In genomic region chr17:48935201-48935600, GRCm38 (mm10) we compare ENCODE assay signal across 13 mouse cellular contexts. TPM values are rescaled to one million over a fixed set of nuclear protein-coding genes. Genes with fewer than 3 reads are reported as not detected.
A peak's percentile ranks its signal among the peaks of the same experiment; 100 is the strongest.
DNase-seq lines count a peak whose midpoint lies in the region; ATAC-seq and TF ChIP-seq lines count a peak whose summit lies in the region.
"Had no signal": no experiment of that assay in that cellular context is flagged by ENCODE, and none has a peak within 500 bp of the region (broad histone marks: within the 10 kb centered on the region; RNA-seq: fewer than 3 reads in every experiment).

No protein-coding gene starts in this region.

- no peak for TF ChIP-seq POLR2A in kidney, adult 2 months (IDR thresholded peaks at IDR 0.05; ENCODE audit: low read depth, low read length)

- WGBS in forebrain, embryonic 13.5 days = 87% methylated on average over 8 of the region's 8 CpGs
- 91% methylated on average over 8 of the region's 8 CpGs for WGBS in forebrain, embryonic 10.5 days
- WGBS in kidney, adult 2 months = 40% methylated on average over 8 of the region's 8 CpGs
- WGBS in kidney, embryonic 14.5 days = 17% methylated on average over 8 of the region's 8 CpGs
- WGBS in kidney, embryonic 16.5 days = 21% methylated on average over 8 of the region's 8 CpGs
- 76% methylated on average over 8 of the region's 8 CpGs for WGBS in neural tube, embryonic 15.5 days

- H3K4me2 ChIP-seq in forebrain, embryonic 13.5 days = peak overlapping the region; percentile 84
- H3K4me2 ChIP-seq in kidney, embryonic 14.5 days (replicated peaks; ENCODE audit: low read depth, low read length) = no peak overlapping the region
- no peak overlapping the region for H3K4me2 ChIP-seq in kidney, embryonic 16.5 days (replicated peaks; ENCODE audit: low read depth, low read length)
- H3K4me2 ChIP-seq in neural tube, embryonic 15.5 days = peak overlapping the region; percentile 79
- H3K4me2 ChIP-seq: limb, embryonic 12.5 days had no signal

- no peak for TF ChIP-seq CTCF in kidney, adult 2 months (conservative IDR thresholded peaks at IDR 0.05; ENCODE audit: insufficient read depth, insufficient read length, low read depth, low read length)

- peaks cover 30% of the 10 kb centered on the region for H3K4me1 ChIP-seq in forebrain, embryonic 13.5 days
- peaks cover 40% of the 10 kb centered on the region for H3K4me1 ChIP-seq in forebrain, embryonic 10.5 days
- no peaks in the 10 kb centered on the region for H3K4me1 ChIP-seq in kidney, adult 2 months (ENCODE audit: control insufficient read depth, insufficient read depth, low read length)
- peaks cover 9% of the 10 kb centered on the region; the same call in 1 of the 2 replicates for H3K4me1 ChIP-seq in kidney, embryonic 14.5 days (ENCODE audit: control insufficient read depth, insufficient read depth, low read length)
- H3K4me1 ChIP-seq in kidney, embryonic 16.5 days (ENCODE audit: insufficient read depth, low read length) = peaks cover 35% of the 10 kb centered on the region
- H3K4me1 ChIP-seq in neural tube, embryonic 15.5 days = peaks cover 40% of the 10 kb centered on the region

- ATAC-seq in forebrain, embryonic 13.5 days = no peak
- no peak for ATAC-seq in kidney, embryonic 14.5 days (ENCODE audit: low FRiP score, low TSS enrichment)
- no peak for ATAC-seq in kidney, embryonic 16.5 days (ENCODE audit: low FRiP score, low TSS enrichment)
- no peak for ATAC-seq in neural tube, embryonic 15.5 days (ENCODE audit: low FRiP score)

- H3K4me3 ChIP-seq in forebrain, embryonic 13.5 days = no peak overlapping the region
- H3K4me3 ChIP-seq in forebrain, embryonic 10.5 days = no peak overlapping the region
- H3K4me3 ChIP-seq in kidney, adult 2 months (ENCODE audit: insufficient read depth, low read depth, low read length) = no peak overlapping the region
- no peak overlapping the region for H3K4me3 ChIP-seq in kidney, embryonic 14.5 days (ENCODE audit: low read length)
- H3K4me3 ChIP-seq in kidney, embryonic 16.5 days (ENCODE audit: low read length) = no peak overlapping the region
- peak overlapping the region; percentile 73 for H3K4me3 ChIP-seq in neural tube, embryonic 15.5 days (replicated peaks)
- H3K4me3 ChIP-seq: limb, embryonic 12.5 days had no signal

- H3K9ac ChIP-seq in forebrain, embryonic 13.5 days = no peak overlapping the region
- H3K9ac ChIP-seq in kidney, embryonic 14.5 days (ENCODE audit: low read depth, low read length) = no peak overlapping the region
- H3K9ac ChIP-seq in kidney, embryonic 16.5 days (replicated peaks; ENCODE audit: low read length) = 0 out of 2 replicates have a peak overlapping the region, but pooled peaks have one; percentile 16
- no peak overlapping the region for H3K9ac ChIP-seq in neural tube, embryonic 15.5 days (replicated peaks)
- H3K9ac ChIP-seq: limb, embryonic 12.5 days had no signal

- H3K36me3 ChIP-seq in forebrain, embryonic 13.5 days (ENCODE audit: poor library complexity, severe bottlenecking) = no peaks in the 10 kb centered on the region
- H3K36me3 ChIP-seq in forebrain, embryonic 10.5 days (replicated peaks) = no peaks in the 10 kb centered on the region
- no peaks in the 10 kb centered on the region for H3K36me3 ChIP-seq in kidney, adult 2 months (ENCODE audit: control insufficient read depth, insufficient read depth, low read length)
- no peaks in the 10 kb centered on the region for H3K36me3 ChIP-seq in kidney, embryonic 14.5 days (ENCODE audit: control insufficient read depth, insufficient read depth, low read length)
- no peaks in the 10 kb centered on the region for H3K36me3 ChIP-seq in kidney, embryonic 16.5 days (ENCODE audit: insufficient read depth, low read length)
- H3K36me3 ChIP-seq in neural tube, embryonic 15.5 days = no peaks in the 10 kb centered on the region
- H3K36me3 ChIP-seq: limb, embryonic 12.5 days had no signal

- H3K27ac ChIP-seq in forebrain, embryonic 13.5 days = no peak overlapping the region
- H3K27ac ChIP-seq in forebrain, embryonic 10.5 days = no peak overlapping the region
- no peak overlapping the region for H3K27ac ChIP-seq in kidney, adult 2 months (ENCODE audit: insufficient read depth, low read depth, low read length)
- no peak overlapping the region for H3K27ac ChIP-seq in kidney, embryonic 14.5 days (ENCODE audit: low read depth, low read length)
- H3K27ac ChIP-seq in kidney, embryonic 16.5 days (ENCODE audit: low read length) = peak overlapping the region; percentile 29; the same call in 1 of the 2 replicates
- no peak overlapping the region for H3K27ac ChIP-seq in neural tube, embryonic 15.5 days (replicated peaks)
- H3K27ac ChIP-seq: limb, embryonic 12.5 days had no signal

- no peak for DNase-seq in forebrain, embryonic 10.5 days (ENCODE audit: extremely low spot score, low spot score)
- DNase-seq in kidney, adult 2 months = peak; percentile 52
- no peak for DNase-seq in urinary bladder, postnatal 4 days (ENCODE audit: low spot score in 2 of 2)
- no peak for DNase-seq in adrenal gland, postnatal 10 days
- DNase-seq: cerebellum, adult 11 months; thymus, adult 18-20 months had no signal

- no peaks in the 10 kb centered on the region for H3K9me3 ChIP-seq in forebrain, embryonic 13.5 days (replicated peaks)
- no peaks in the 10 kb centered on the region for H3K9me3 ChIP-seq in forebrain, embryonic 10.5 days
- no peaks in the 10 kb centered on the region for H3K9me3 ChIP-seq in kidney, embryonic 14.5 days (ENCODE audit: control insufficient read depth, low read length)
- H3K9me3 ChIP-seq in kidney, embryonic 16.5 days (ENCODE audit: low read length) = no peaks in the 10 kb centered on the region
- no peaks in the 10 kb centered on the region for H3K9me3 ChIP-seq in neural tube, embryonic 15.5 days (replicated peaks)
- H3K9me3 ChIP-seq: limb, embryonic 12.5 days had no signal

- H3K27me3 ChIP-seq in forebrain, embryonic 13.5 days = peaks cover 14% of the 10 kb centered on the region
- peaks cover 39% of the 10 kb centered on the region for H3K27me3 ChIP-seq in forebrain, embryonic 10.5 days (ENCODE audit: poor library complexity, severe bottlenecking)
- no peaks in the 10 kb centered on the region for H3K27me3 ChIP-seq in kidney, adult 2 months (replicated peaks; ENCODE audit: control insufficient read depth, insufficient read depth, low read length)
- H3K27me3 ChIP-seq in kidney, embryonic 14.5 days (ENCODE audit: control insufficient read depth, insufficient read depth, low read length) = peaks cover 12% of the 10 kb centered on the region
- H3K27me3 ChIP-seq in kidney, embryonic 16.5 days (ENCODE audit: insufficient read depth, low read length) = peaks cover 27% of the 10 kb centered on the region
- peaks cover 2% of the 10 kb centered on the region; the same call in 1 of the 2 replicates for H3K27me3 ChIP-seq in neural tube, embryonic 15.5 days (replicated peaks)

RNA-seq across cellular contexts. Expression of gene Lrfn2, which starts 3.0 kb away (rescaled TPM):
- polyA plus RNA-seq in forebrain, embryonic 13.5 days (2015; fragmentation: Nextera tagmentation; extraction: Ambion mirVana) = 2.9 and 4.3 TPM in 2 replicates
- 0.84 and 1.2 TPM in 2 replicates for polyA plus RNA-seq in forebrain, embryonic 10.5 days (2016; fragmentation: Nextera tagmentation; extraction: Ambion mirVana)
- 0.22 and 0.30 TPM in 2 replicates for polyA plus RNA-seq in kidney, adult 2 months (2012; rRNA removed)
- polyA plus RNA-seq in kidney, embryonic 14.5 days (2014; fragmentation: Nextera tagmentation; extraction: Ambion mirVana) = 0.84 and 1.2 TPM in 2 replicates
- 0.94 and 1.3 TPM in 2 replicates for polyA plus RNA-seq in kidney, embryonic 16.5 days (2015; fragmentation: Nextera tagmentation; extraction: Ambion mirVana)
- polyA plus RNA-seq in neural tube, embryonic 15.5 days (2015; fragmentation: Nextera tagmentation; extraction: Ambion mirVana) = 12.6 and 13.9 TPM in 2 replicates
- under 1 TPM; 0.51 to 0.57 TPM for total RNA-seq in adrenal gland, postnatal 10 days (2021)
- total RNA-seq: granulocyte monocyte progenitor cell, adult 5-6 weeks had no signal
- polyA plus RNA-seq: liver, embryonic 16.5 days had no signal

Comparison
In these comparisons a context has a peak if more than half of its experiments do, and no peak if none do; other contexts are left out.
1. H3K4me2 ChIP-seq: peak in forebrain, embryonic 13.5 days (single experiment) and neural tube, embryonic 15.5 days (single experiment); none in kidney, embryonic 14.5 days (single experiment) and kidney, embryonic 16.5 days (single experiment).